Mouse (Mus musculus) brain, adult 10 weeks (tissue): ENCODE data around the gene Ager. TPM values are rescaled to one million over a fixed set of nuclear protein-coding genes. Genes with fewer than 3 reads are reported as not detected.

Experiments used
- polyA plus RNA-seq: library from polyadenylated mRNA; stranded (reverse); fragments of 350-450 nt; fragmentation: Illumina TruSeq; extraction: RNeasy Lipid Tissue Mini Kit (QIAGEN cat#74804); gene quantifications from one replicate; pipeline ENCODE4 v1.2.3, GENCODE M21; 2015; ENCODE audit warnings: low read depth, low replicate concordance

Ager gene
- 0.58 TPM for polyA plus RNA-seq

DNA sequence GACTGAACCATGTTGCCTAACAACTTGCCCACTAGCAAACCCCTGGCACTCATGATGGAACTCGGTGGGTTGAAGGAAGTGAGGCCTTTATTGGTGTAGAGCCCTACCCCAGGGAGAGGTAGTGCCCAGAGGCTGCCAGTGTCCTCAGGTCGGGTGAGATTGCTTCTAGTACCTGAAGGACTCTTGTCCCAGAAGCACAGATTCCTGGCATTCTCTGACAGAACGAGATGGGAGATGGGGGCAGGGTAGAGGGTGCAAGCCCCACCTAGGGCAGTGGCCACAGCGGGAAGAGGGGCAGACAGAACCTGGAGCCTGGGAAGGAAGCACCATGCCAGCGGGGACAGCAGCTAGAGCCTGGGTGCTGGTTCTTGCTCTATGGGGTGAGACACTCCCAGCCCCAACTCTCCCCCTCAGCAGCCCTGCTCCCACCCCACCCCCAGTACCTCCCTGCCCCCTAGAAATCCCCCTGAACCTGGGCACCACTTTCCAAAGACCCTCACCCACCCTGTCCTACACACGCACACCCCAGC is at the start of gene Ager:
Gene Ager (plus strand): TSS at position 297 of the 530 bp plus-strand sequence.

GRCm38 (mm10) chr17:34564003-34564421 is 33.6 kb upstream of the Ager start, which contains the start of gene Notch4:
Gene Notch4 (plus strand): TSS chr17:34564268.

GRCm38 (mm10) chr17:34589681-34590101 is 8.0 kb upstream of the Ager start, which contains the start of gene Gpsm3:
Gene Gpsm3 (plus strand): TSS chr17:34589806.

GRCm38 (mm10) chr17:34591029-34591993 is 6.4 kb upstream of the Ager start, which contains the start of gene Pbx2:
Gene Pbx2 (plus strand): TSS chr17:34591266.

DNA sequence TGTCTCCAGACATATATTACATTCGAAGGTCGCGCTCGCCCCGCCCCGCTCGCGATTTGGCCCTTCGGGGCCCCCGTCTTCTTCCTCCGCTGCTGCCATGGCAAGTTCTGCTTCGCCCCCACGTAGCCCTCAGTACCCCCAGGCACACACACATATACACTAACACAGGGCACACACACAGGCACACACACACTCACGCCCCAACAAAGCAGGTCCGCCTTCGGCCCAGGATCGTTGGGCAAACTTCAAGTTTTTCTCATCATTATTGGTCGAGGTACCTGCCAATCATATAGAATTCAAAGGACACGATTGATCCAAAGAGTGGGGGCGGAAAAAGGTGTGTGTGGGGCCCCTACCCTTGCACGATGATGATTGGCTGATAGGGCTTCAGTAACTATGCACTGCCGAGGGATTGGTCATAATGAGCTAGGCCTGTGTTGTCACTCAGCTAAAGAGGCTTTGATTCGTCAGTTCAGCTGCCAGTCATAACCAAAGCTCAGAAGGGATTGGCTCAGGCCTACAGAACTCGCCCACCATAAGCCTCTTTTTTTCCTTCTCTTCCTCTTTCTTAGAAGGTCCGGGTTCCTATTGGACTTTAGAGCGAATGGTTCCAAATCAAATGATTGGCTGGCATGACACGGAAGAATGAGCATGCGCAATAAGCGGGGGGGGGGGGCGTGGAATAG is 5.9 kb downstream of the Ager start, which contains the start of gene Rnf5:
Gene Rnf5 (minus strand): TSS at position 316 of the 686 bp plus-strand sequence.

GRCm38 (mm10) chr17:34604061-34604508 is 6.4 kb downstream of the Ager start, which contains the start of gene Agpat1:
Gene Agpat1 (plus strand): TSS chr17:34604262.

GRCm38 (mm10) chr17:34615871-34616270 is 18.2 kb downstream of the Ager start, which contains the start of gene Egfl8:
Gene Egfl8 (minus strand): TSS chr17:34615971.

GRCm38 (mm10) chr17:34627943-34628643 is 30.4 kb downstream of the Ager start, which contains the start of gene Ppt2:
Gene Ppt2 (minus strand): TSS chr17:34628510.

GRCm38 (mm10) chr17:34629221-34629751 is 31.6 kb downstream of the Ager start, which contains the start of gene Prrt1:
Gene Prrt1 (plus strand): TSS chr17:34629533.

DNA sequence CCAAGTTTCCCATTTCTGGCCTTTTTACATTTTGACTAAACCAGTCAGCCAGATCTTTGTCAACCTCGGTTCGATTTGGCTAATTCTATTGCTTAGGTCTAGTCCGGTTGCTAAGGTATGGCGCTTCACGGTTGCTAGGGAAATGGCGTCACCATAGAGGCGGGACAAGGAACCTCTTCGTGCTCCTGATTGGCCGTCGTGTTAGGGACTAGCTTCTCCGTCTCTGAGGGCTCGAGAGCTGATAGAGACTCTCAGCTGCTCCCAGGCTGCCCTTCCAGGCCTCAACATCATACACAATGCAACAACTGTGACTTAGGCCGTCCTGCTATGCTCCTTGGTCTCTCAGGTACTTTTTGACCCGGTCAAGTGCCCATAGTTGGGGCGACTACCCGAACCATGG is 46.9 kb downstream of the Ager start, which contains the start of gene Fkbpl:
Gene Fkbpl (plus strand): TSS at position 157 of the 400 bp plus-strand sequence.

DNA sequence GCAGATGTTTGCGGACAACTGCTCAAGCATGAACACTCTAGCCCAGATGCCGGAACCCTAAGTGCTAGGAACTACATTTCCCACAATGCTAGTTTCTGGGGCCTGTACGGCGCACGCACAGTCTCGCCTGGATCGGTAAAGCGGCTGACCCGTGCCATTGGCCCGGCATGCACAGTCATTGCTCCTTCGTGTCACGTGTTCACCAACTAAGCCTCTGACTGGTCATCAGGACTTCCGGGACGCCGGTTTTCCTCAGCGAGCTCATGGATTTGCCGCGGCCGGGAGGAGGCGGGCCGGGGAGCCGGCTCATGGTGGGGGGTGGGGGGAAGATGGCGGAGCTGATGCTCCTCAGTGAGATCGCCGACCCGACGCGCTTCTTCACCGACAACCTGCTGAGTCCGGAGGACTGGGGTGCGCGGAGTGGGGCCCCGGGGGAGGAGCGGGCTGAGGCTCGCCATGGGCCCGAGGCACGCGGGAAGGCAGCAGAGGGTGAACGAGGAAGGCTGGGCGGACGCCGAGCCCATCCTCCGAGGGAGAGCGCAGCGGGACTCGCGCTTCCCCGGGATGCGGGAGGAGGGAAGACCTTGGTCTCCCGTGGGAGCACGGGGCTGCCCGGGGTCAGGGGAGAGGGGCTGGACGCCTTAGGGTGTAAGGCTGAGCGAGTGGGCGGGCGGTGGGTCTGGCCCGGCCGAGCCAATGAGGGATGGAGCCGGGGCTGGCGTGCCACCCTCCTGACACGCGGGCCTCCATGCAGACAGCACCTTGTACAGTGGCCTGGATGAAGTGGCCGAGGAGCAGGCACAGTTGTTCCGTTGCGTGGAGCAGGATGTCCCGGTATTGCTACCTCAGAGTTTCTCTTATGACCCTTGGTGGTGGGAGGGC is 49.5 kb downstream of the Ager start, which contains the start of gene Atf6b:
Gene Atf6b (plus strand): TSS at position 241 of the 882 bp plus-strand sequence.

Other genes starting within 250 kb of the Ager start
- not detected for gene Btnl2, start 243.0 kb upstream of the Ager start, polyA plus RNA-seq
- gene Btnl1, start 220.7 kb upstream of the Ager start, polyA plus RNA-seq: not detected
- gene BC051142, start 199.0 kb upstream of the Ager start, polyA plus RNA-seq: 4.6 TPM
- not detected for gene Btnl4, start 120.5 kb upstream of the Ager start, polyA plus RNA-seq
- gene Btnl6, start 80.5 kb upstream of the Ager start, polyA plus RNA-seq: not detected
- 2.6 TPM for gene Notch4, start 33.6 kb upstream of the Ager start, polyA plus RNA-seq
- gene Gpsm3, start 8.1 kb upstream of the Ager start, polyA plus RNA-seq: 3.5 TPM
- 44.5 TPM for gene Pbx2, start 6.6 kb upstream of the Ager start, polyA plus RNA-seq
- gene Rnf5, start 5.8 kb downstream of the Ager start, polyA plus RNA-seq: 111 TPM
- 124 TPM for gene Agpat1, start 6.4 kb downstream of the Ager start, polyA plus RNA-seq
- gene Egfl8, start 18.1 kb downstream of the Ager start, polyA plus RNA-seq: 3.2 TPM
- 37.7 TPM for gene Ppt2, start 30.6 kb downstream of the Ager start, polyA plus RNA-seq
- gene Prrt1, start 31.7 kb downstream of the Ager start, polyA plus RNA-seq: 123 TPM
- 12.5 TPM for gene Fkbpl, start 46.9 kb downstream of the Ager start, polyA plus RNA-seq
- 54.8 TPM for gene Atf6b, start 49.3 kb downstream of the Ager start, polyA plus RNA-seq
- 0.86 TPM for gene Tnxb, start 72.7 kb downstream of the Ager start, polyA plus RNA-seq
- gene C4b, start 146.0 kb downstream of the Ager start, polyA plus RNA-seq: 10.9 TPM
- not detected for gene Cyp21a1, start 206.7 kb downstream of the Ager start, polyA plus RNA-seq
- gene Stk19, start 239.1 kb downstream of the Ager start, polyA plus RNA-seq: 67.9 TPM
- gene Dxo, start 239.2 kb downstream of the Ager start, polyA plus RNA-seq: 37.4 TPM